Mouse (Mus musculus): ENCODE measurements around the gene Zbtb5.
"Not testable (repeated sequence)": the region's sequence is repeated elsewhere in the genome, so short reads cannot be mapped to it uniquely, and the experiment has no call there.

Zbtb5 gene

DNA sequence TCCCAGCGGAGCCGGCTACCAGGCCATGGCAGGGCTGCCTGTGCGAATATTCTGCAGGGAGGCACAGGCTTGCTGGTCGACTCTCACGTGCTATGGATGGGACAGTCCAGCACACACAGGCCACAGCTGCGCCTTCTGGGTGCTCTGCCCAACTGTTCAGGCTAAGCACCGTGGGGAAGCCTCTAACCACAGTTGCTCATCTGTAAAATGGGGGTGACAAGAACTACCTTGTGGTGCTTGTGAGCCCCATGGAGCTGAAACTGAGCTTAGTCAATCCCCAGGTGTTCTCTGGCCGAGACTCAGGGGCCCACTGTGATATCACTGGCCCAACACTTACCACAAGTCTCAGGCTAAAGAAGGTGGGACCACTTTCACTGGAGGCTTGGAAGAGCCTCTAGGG, 44.8 kb downstream of the Zbtb5 start:
- DNase-seq = no peak

GRCm38 (mm10) chr4:44965736-44966135, 46.5 kb downstream of the Zbtb5 start:
- DNase-seq = no peak

DNA sequence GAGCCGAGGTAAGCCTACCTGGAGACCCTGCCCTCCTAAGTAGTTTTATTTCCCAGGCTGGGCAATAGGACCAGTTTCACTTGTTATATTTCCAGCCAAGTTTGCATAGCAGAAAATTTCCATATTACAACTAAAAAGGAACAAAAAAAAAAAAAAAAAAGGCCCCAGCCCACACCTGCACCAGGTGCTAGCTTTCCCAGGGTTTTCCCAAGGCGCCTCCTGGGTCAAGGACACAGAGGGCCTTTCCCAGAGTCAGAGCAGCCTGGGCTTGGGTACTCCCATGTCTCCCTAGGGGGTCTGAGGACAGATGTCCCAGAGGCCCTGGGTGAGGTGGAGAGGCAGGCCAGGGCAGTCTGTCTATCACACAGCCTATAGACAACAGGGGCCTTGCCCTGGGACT, 47.0 kb downstream of the Zbtb5 start:
- no peak for DNase-seq

DNA sequence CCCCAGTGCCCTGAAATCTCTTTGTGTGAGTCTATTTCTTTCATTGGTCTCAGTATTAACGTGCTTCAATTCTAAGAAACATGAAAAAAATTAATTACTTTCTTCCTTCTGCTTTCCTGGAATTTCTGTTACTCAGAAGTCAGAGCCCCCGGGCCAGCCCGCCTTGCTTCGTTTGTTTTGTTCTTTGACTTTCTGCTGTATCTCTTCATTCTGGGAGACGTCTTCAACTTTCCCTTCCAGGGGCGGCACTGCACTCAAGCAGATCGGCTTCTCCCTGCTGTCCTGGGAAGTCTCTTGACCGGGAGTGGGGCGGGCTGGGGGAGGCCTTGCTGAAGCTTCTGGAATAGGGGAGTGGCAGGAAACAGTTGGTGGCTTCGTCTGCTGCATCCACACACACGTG, 49.1 kb downstream of the Zbtb5 start:
- DNase-seq = no peak

DNA sequence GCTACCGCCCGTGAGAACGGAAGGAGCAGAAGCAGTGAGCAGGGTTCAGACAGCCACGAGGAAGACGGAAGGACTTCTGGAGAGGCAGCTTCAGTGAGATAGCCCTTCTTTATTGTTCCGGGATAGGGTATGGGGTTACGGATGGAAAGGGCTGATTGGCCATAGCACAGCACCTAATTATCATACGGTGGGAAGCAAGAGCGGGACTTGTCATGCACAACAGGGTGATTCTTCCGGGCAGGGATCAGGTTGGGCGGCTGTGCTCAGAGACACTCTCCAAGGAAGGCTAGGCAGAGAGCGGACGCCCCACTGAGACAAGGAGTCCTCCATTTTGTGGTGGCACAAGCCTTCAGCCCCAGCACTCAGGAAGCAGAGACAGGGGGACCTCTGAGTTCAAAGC, 53.0 kb downstream of the Zbtb5 start:
- DNase-seq = no peak

DNA sequence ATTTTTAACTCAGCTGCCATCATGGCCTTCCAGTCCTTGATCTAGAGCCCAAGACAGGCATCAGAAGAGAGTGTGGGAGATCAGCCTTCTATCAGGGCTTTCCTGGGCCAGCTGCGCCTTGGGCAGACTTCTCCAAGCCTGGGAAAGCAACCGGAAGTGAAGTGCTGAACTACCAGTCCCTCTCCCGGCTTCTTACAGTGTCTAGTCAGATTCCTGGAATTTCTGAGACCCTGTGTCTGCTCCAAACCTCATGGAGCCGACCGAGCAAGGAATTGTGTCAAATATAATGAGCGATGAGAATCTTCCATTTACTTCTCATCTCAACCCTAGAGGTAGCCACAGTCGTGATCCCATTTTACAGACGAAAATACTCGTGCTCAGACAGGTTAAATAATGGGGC, 53.4 kb downstream of the Zbtb5 start:
- DNase-seq = no peak

- DNase-seq = no peak
Observed at GRCm38 (mm10) chr4:44953041-44953440, 59.2 kb downstream of the Zbtb5 start.

DNA sequence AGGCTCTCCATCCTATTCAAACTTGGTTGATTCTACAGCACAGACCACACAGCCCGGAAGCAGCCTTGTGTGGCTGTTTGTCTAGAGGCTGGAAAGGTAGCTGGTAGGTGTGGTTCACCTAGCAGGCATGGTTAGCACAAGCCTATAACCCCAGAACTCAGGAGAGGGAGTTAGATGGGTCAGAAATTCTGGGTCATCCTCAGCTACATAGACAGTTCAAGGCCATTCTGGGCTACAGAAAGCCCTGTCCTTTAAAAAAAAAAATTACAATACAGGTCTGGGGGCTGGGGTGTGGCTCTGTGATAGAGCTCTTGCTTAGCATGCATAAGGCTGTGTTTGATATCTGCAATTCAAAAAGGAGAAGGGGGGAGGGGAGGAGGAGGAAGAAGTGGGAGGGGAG, 63.9 kb downstream of the Zbtb5 start:
- DNase-seq = no peak

DNA sequence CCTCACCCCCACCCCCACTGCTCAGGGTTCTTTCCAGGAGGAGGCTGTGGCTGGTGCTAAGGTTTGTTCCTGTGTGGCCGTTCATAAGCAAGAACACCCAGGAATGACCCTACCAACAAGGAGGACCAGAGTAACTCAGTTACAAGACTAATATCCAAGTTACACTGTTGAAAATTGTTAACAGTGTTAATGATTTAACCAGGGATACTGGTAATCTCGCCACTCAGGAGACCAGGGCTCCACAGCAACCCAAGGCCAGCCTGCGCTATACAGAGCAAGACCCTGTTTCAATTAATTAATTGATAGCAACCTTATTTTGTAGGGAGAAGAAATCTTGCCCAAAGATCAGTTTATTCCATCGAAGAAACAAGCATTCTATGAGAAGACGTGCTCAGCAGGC, 64.7 kb downstream of the Zbtb5 start:
- DNase-seq = no peak

- DNase-seq = not testable (repeated sequence)
Observed at GRCm38 (mm10) chr4:44946126-44946525, 66.1 kb downstream of the Zbtb5 start.

GRCm38 (mm10) chr4:44944426-44945075, 67.7 kb downstream of the Zbtb5 start:
- DNase-seq = no peak

DNA sequence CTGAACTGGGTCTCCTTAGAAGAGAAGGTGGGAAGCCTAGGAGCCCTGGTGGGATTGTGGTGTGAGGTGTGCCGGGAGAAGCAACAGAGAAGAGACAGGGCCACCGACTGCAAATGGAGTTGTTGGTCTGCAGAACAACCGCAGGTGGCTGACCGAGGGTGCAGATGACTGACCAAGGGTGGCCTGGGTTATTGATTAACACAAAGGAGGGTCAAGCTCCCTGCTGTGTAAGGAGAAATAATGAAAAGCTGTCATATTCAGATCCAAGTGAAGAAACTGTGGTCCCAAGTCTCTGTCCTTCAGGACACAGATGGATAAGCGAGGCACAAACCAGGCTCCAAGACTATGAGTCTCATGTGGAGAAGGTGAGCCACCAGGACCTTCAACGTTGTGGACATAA, 68.7 kb downstream of the Zbtb5 start:
- no peak for DNase-seq

- no peak for DNase-seq
Observed at GRCm38 (mm10) chr4:44942237-44942636, 70.0 kb downstream of the Zbtb5 start.

Data from heart, adult 11 months (tissue).